Mouse (Mus musculus) gastrocnemius, adult 18-20 months (tissue): ENCODE results near the gene Etfbkmt. TPM values are rescaled to one million over a fixed set of nuclear protein-coding genes. Genes with fewer than 3 reads are reported as not detected.
"Not testable (repeated sequence)": the region's sequence is repeated elsewhere in the genome, so short reads cannot be mapped to it uniquely, and the experiment has no call there.

ENCODE experiments used
- DNase-seq: peaks from one replicate; pipeline ENCODE4 v3.0.0; 2021; ENCODE audit warnings: low spot score
- total RNA-seq, 2 experiments: library from RNA; stranded (reverse); gene quantifications; 2 replicates each; pipeline ENCODE4 v1.2.3; 2021

Etfbkmt gene
- total RNA-seq, 2 experiments from 2014 or later, result 9.5 to 13.0 TPM

- no peak for DNase-seq
Measured at GRCm38 (mm10) chr6:149179064-149179463, 39.4 kb downstream of the Etfbkmt start.

- no peak for DNase-seq
Measured at GRCm38 (mm10) chr6:149184007-149184406, 44.4 kb downstream of the Etfbkmt start.

- DNase-seq, result no peak
Measured at GRCm38 (mm10) chr6:149187371-149187770, 47.7 kb downstream of the Etfbkmt start.

- peak; percentile 97 for DNase-seq
Measured at GRCm38 (mm10) chr6:149188041-149188924, 48.6 kb downstream of the Etfbkmt start, which contains the start of gene Amn1. Gene Amn1 (minus strand): TSS chr6:149188712.

- no peak for DNase-seq
Measured at GRCm38 (mm10) chr6:149188925-149189257, 49.2 kb downstream of the Etfbkmt start.

DNA sequence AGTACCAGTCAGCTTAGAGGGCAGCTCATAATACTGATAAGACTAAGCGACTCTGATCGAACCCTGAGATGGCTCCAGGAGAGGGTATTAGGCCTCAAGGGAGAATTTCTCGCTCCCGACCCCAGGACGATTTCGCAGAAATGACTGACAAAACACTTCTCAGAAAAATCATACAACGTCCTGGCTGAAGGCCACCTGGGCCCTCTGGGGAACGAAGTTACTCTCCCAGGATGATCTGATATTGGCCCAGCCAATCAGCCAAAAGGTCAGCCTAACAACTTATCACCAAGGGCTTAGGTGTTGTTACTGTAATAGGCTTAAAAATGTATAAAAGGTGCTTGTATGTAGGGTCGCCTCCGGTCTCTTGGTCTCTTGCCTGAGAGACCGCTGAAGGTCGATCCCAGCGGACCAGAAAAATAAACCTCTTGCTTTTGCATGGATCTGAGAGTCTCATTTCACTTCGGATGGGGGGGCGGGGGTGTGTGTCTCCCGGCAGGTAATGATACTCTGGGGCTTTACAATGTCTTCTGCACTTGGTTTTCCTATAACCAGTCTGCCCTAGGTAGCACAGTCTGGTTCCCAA, 49.8 kb downstream of the Etfbkmt start:
- DNase-seq, result no peak

- not testable (repeated sequence) for DNase-seq
Measured at GRCm38 (mm10) chr6:149191951-149192350, 52.3 kb downstream of the Etfbkmt start.

DNA sequence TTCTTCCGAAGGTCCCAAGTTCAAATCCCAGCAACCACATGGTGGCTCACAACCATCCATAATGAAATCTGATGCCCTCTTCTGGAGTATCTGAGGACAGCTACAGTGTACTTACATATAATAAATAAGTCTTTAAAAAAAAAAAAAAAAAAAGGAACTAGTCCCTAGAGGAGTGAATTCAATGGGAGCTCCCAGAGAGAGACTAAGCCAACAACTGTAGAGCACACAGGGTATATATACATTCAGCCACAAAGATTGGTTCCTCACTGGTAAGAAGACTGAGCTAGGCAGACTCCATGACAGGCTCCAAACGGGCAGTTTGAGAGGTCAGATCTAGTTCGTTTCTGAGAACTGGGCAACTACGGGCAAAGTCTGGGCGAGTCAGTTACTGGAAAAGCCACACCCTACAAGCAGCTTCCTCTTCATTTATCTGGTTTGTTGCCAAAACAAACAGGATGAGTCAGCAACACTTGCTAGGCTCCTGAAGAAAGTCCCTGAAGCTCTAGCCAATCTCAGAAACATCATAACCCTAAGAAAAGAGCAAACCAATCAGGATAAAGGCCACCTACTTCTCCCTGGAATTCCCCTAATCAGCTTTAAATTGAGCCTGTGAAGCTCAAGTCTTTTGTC, 53.7 kb downstream of the Etfbkmt start:
- peak; percentile 40 for DNase-seq

- DNase-seq, result no peak
Measured at GRCm38 (mm10) chr6:149197116-149197515, 57.5 kb downstream of the Etfbkmt start.

DNA sequence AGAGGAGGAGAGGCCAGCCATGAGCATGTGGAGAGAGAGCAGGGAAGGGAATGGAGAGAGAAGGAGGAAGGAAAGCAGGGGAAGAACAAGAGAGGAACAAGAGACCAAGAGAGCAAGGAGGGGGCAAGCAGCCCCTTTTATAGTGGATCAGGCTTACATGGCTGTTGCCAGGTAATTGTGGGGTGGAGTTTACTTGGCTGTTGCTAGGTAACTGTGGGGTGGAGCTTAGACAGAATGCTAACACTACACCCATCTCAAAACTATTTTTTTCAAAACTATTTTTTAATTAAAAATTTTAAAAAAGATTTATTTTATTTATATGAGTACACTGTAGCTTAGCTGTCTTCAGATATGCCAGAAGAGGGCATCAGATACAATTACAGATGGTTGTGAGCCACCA, 58.9 kb downstream of the Etfbkmt start:
- no peak for DNase-seq

Other genes with a start within 250 kb of the Etfbkmt start
- 1 to 10 TPM; 2.5 to 3.2 TPM for gene Caprin2, start 243.6 kb upstream of the Etfbkmt start, total RNA-seq
- under 1 TPM; 0.62 to 0.91 TPM for gene Sinhcaf, start 193.4 kb upstream of the Etfbkmt start, total RNA-seq
- 10 to 100 TPM in 1 of 2 experiments, 1 to 10 TPM in 1; 5.9 to 12.4 TPM for gene Dennd5b, start 38.2 kb upstream of the Etfbkmt start, total RNA-seq
- not detected for gene Gm10203, start 9.7 kb upstream of the Etfbkmt start, total RNA-seq
- 10 to 100 TPM; 13.4 to 15.6 TPM for gene Amn1, start 48.9 kb downstream of the Etfbkmt start, total RNA-seq
- 10 to 100 TPM; 11.3 to 13.1 TPM for gene Resf1, start 169.6 kb downstream of the Etfbkmt start, total RNA-seq